Comparison of ENCODE assay signal across 8 mouse cellular contexts in the genomic region with DNA sequence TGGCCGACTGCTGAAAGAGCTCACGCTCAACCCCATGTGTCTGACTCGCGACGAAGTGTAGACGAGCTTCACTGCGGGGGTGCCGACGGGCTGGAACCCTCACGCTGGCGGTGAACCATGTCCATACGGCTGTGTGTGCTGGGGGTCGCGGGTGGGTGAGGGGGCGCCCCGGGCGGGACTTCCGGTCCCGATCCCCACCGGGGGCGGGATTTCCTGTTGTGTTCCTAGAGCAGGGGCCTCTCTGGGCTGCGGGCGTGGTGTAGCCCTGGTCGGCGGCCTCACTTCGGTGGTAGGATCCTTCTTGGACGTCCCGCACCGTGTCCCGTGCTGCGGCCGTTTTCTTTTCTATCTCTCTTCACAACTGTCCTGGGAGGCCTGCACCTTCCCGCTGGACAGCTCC. TPM values are rescaled to one million over a fixed set of nuclear protein-coding genes. Genes with fewer than 3 reads are reported as not detected.
DNase-seq lines count a peak whose midpoint lies in the region; ATAC-seq lines count a peak whose summit lies in the region.

No protein-coding gene starts in this region.

- peak; percentile 65 to 71 for DNase-seq in left cerebral cortex, adult 18-20 months (ENCODE audit: low spot score in 2 of 2)
- DNase-seq in left cerebral cortex, adult 8-10 months (ENCODE audit: low spot score in 2 of 2), result no peak
- DNase-seq in c-Kit-positive CD71-positive TER-119-positive erythroid progenitor cells, embryonic 14.5 days (ENCODE audit: low spot score), result peak; percentile 70
- peak; percentile 72 to 78 for DNase-seq in lung, adult 18-20 months
- peak; percentile 83 for DNase-seq in retina, embryonic 14.5 days (ENCODE audit: low spot score)
- peak; percentile 72 for DNase-seq in urinary bladder, adult 2 months (ENCODE audit: low spot score)

- ATAC-seq in granulocyte monocyte progenitor cell, adult 5-6 weeks (replicated peaks; ENCODE audit: poor library complexity, severe bottlenecking), result peak; percentile 2; the same call in 1 of the 2 replicates
- peak; percentile 39 for ATAC-seq in kidney, embryonic 14.5 days (ENCODE audit: low FRiP score, low TSS enrichment)

- WGBS in kidney, embryonic 14.5 days, result 0% methylated on average over 30 of the region's 33 CpGs

- peak overlapping the region; percentile 80 for H3K9ac ChIP-seq in kidney, embryonic 14.5 days (ENCODE audit: low read depth, low read length)

- peak overlapping the region; percentile 53 for H3K4me2 ChIP-seq in kidney, embryonic 14.5 days (replicated peaks; ENCODE audit: low read depth, low read length)

- H3K9me3 ChIP-seq in kidney, embryonic 14.5 days (ENCODE audit: control insufficient read depth, low read length), result no peaks in the 10 kb centered on the region

- H3K27ac ChIP-seq in kidney, embryonic 14.5 days (ENCODE audit: low read depth, low read length), result peak overlapping the region; percentile 97

- peaks cover 20% of the 10 kb centered on the region for H3K4me1 ChIP-seq in kidney, embryonic 14.5 days (ENCODE audit: control insufficient read depth, insufficient read depth, low read length)

- H3K4me3 ChIP-seq in kidney, embryonic 14.5 days (ENCODE audit: low read length), result peak overlapping the region; percentile 70

- no peaks in the 10 kb centered on the region for H3K27me3 ChIP-seq in kidney, embryonic 14.5 days (ENCODE audit: control insufficient read depth, insufficient read depth, low read length)

- peaks cover 34% of the 10 kb centered on the region for H3K36me3 ChIP-seq in kidney, embryonic 14.5 days (ENCODE audit: control insufficient read depth, insufficient read depth, low read length)

RNA-seq across cellular contexts. Expression of a gene that starts 1.3 kb away (rescaled TPM):
- total RNA-seq in left cerebral cortex, adult 18-20 months (2021), result 10 to 100 TPM; 70.4 to 89.3 TPM
- 10 to 100 TPM; 76.4 to 88.3 (median 82.2) TPM for total RNA-seq in left cerebral cortex, adult 8-10 months (2022)
- total RNA-seq in granulocyte monocyte progenitor cell, adult 5-6 weeks (2014; fragmentation: Nextera tagmentation), result 18.1 and 22.6 TPM in 2 replicates
- total RNA-seq in granulocyte monocyte progenitor cell, adult 5-6 weeks (2017), result 15.5 and 19.3 TPM in 2 replicates
- polyA plus RNA-seq in kidney, embryonic 14.5 days (2014; fragmentation: Nextera tagmentation; extraction: Ambion mirVana), result 57.0 and 65.3 TPM in 2 replicates
- 67.3 and 68.9 TPM in 2 replicates for polyA plus RNA-seq in urinary bladder, adult 2 months (2012; rRNA removed)

RNA-seq across cellular contexts. Expression of a gene that starts 1.4 kb away (rescaled TPM):
- total RNA-seq in left cerebral cortex, adult 18-20 months (2021), result 10 to 100 TPM; 67.9 to 70.1 TPM
- total RNA-seq in left cerebral cortex, adult 8-10 months (2022), result 10 to 100 TPM; 53.8 to 68.8 (median 64.7) TPM
- 18.2 and 25.0 TPM in 2 replicates for total RNA-seq in granulocyte monocyte progenitor cell, adult 5-6 weeks (2014; fragmentation: Nextera tagmentation)
- total RNA-seq in granulocyte monocyte progenitor cell, adult 5-6 weeks (2017), result 22.8 and 26.5 TPM in 2 replicates
- 51.4 and 86.5 TPM in 2 replicates for polyA plus RNA-seq in kidney, embryonic 14.5 days (2014; fragmentation: Nextera tagmentation; extraction: Ambion mirVana)
- polyA plus RNA-seq in urinary bladder, adult 2 months (2012; rRNA removed), result 93.8 and 99.5 TPM in 2 replicates

RNA-seq across cellular contexts. Expression of a gene that starts 6.8 kb away (rescaled TPM):
- total RNA-seq in left cerebral cortex, adult 18-20 months (2021), result 10 to 100 TPM; 27.1 to 27.7 TPM
- total RNA-seq in left cerebral cortex, adult 8-10 months (2022), result 10 to 100 TPM; 23.9 to 27.0 (median 24.4) TPM
- 61.3 and 65.7 TPM in 2 replicates for total RNA-seq in granulocyte monocyte progenitor cell, adult 5-6 weeks (2014; fragmentation: Nextera tagmentation)
- 51.0 and 79.6 TPM in 2 replicates for total RNA-seq in granulocyte monocyte progenitor cell, adult 5-6 weeks (2017)
- polyA plus RNA-seq in kidney, embryonic 14.5 days (2014; fragmentation: Nextera tagmentation; extraction: Ambion mirVana), result 27.0 and 30.4 TPM in 2 replicates
- 23.4 and 24.1 TPM in 2 replicates for polyA plus RNA-seq in urinary bladder, adult 2 months (2012; rRNA removed)

RNA-seq across cellular contexts. Expression of a gene that starts 19.4 kb away (rescaled TPM):
- total RNA-seq in left cerebral cortex, adult 18-20 months (2021), result 100 to 1,000 TPM; 280 to 295 TPM
- 100 to 1,000 TPM; 277 to 305 (median 293) TPM for total RNA-seq in left cerebral cortex, adult 8-10 months (2022)
- total RNA-seq in granulocyte monocyte progenitor cell, adult 5-6 weeks (2014; fragmentation: Nextera tagmentation), result 67.0 and 95.4 TPM in 2 replicates
- total RNA-seq in granulocyte monocyte progenitor cell, adult 5-6 weeks (2017), result 24.4 and 32.1 TPM in 2 replicates
- 441 and 501 TPM in 2 replicates for polyA plus RNA-seq in kidney, embryonic 14.5 days (2014; fragmentation: Nextera tagmentation; extraction: Ambion mirVana)
- 176 and 195 TPM in 2 replicates for polyA plus RNA-seq in urinary bladder, adult 2 months (2012; rRNA removed)

RNA-seq across cellular contexts. Expression of a gene that starts 33.7 kb away (rescaled TPM):
- total RNA-seq in left cerebral cortex, adult 18-20 months (2021), result 10 to 100 TPM; 21.2 to 27.8 TPM
- total RNA-seq in left cerebral cortex, adult 8-10 months (2022), result 10 to 100 TPM; 23.8 to 26.8 (median 24.2) TPM
- 5.6 and 8.5 TPM in 2 replicates for total RNA-seq in granulocyte monocyte progenitor cell, adult 5-6 weeks (2014; fragmentation: Nextera tagmentation)
- 3.8 and 6.8 TPM in 2 replicates for total RNA-seq in granulocyte monocyte progenitor cell, adult 5-6 weeks (2017)
- 2.5 and 6.3 TPM in 2 replicates for polyA plus RNA-seq in kidney, embryonic 14.5 days (2014; fragmentation: Nextera tagmentation; extraction: Ambion mirVana)
- polyA plus RNA-seq in urinary bladder, adult 2 months (2012; rRNA removed), result 43.4 and 63.6 TPM in 2 replicates

Comparison
In these comparisons a context has a peak if more than half of its experiments do, and no peak if none do; other contexts are left out.
1. DNase-seq: peak in left cerebral cortex, adult 18-20 months (2 of 2), c-Kit-positive CD71-positive TER-119-positive erythroid progenitor cells, embryonic 14.5 days (single experiment), lung, adult 18-20 months (2 of 2), retina, embryonic 14.5 days (single experiment) and urinary bladder, adult 2 months (single experiment); none in left cerebral cortex, adult 8-10 months (0 of 2).